Mouse (Mus musculus) hindbrain, embryonic 16.5 days (tissue): ENCODE results near the gene Auts2. TPM values are rescaled to one million over a fixed set of nuclear protein-coding genes. Genes with fewer than 3 reads are reported as not detected.

Experiments
- ATAC-seq: fragments of 200-750 bp; cut with Nextera tagmentation; 2 replicates; pipeline ENCODE4 v1.8.0; 2017; ENCODE audit warnings: moderate TSS enrichment, moderate library complexity
- H3K27ac ChIP-seq: fragments of 300-500 bp; sonication (generic); 2 replicates; pipeline ENCODE4 v1.5.1; 2014; ENCODE audit warnings: low read depth, mild to moderate bottlenecking, control low read depth, low read length, moderate library complexity
- H3K27me3 ChIP-seq: fragments of 300-500 bp; sonication (generic); replicated peaks from 2 replicates; pipeline ENCODE4 v1.6.1; 2014; ENCODE audit warnings: low read length; ENCODE audit not compliant: control insufficient read depth, insufficient read depth
- H3K36me3 ChIP-seq: fragments of 300-500 bp; sonication (generic); 2 replicates; pipeline ENCODE4 v1.6.1; 2014; ENCODE audit warnings: mild to moderate bottlenecking, low read length, moderate library complexity, mixed read lengths; ENCODE audit not compliant: control insufficient read depth, insufficient read depth
- H3K4me1 ChIP-seq: fragments of 300-500 bp; sonication (generic); 2 replicates; pipeline ENCODE4 v1.6.1; 2014; ENCODE audit warnings: low read depth, low read length; ENCODE audit not compliant: control insufficient read depth, insufficient read depth
- H3K4me2 ChIP-seq: fragments of 300-500 bp; sonication (generic); 2 replicates; pipeline ENCODE4 v1.6.1; 2014; ENCODE audit warnings: mild to moderate bottlenecking, low read length, control low read depth, moderate library complexity
- H3K4me3 ChIP-seq: fragments of 300-500 bp; sonication (generic); 2 replicates; pipeline ENCODE4 v1.5.1; 2014; ENCODE audit warnings: mild to moderate bottlenecking, low read length, control low read depth, moderate library complexity
- H3K9ac ChIP-seq: fragments of 300-500 bp; sonication (generic); 2 replicates; pipeline ENCODE4 v1.6.1; 2014; ENCODE audit warnings: low read depth, mild to moderate bottlenecking, control low read depth, low read length, moderate library complexity
- H3K9me3 ChIP-seq: fragments of 300-500 bp; sonication (generic); 2 replicates; pipeline ENCODE4 v1.6.1; 2014; ENCODE audit warnings: mild to moderate bottlenecking, low read length, moderate library complexity; ENCODE audit not compliant: control insufficient read depth
- WGBS: fragments of 180-500 bp; shearing (Covaris S2); extraction: QIAGEN DNeasy Blood & Tissue Kit; methylation state at CpG from one replicate; pipeline ENCODE4 v1.1.7; 2014; 5-methylcytosine and 5-hydroxymethylcytosine counted together
- polyA plus RNA-seq: library from polyadenylated mRNA; unstranded; fragments of >200 nt; fragmentation: Nextera tagmentation; extraction: Ambion mirVana; gene quantifications from 2 replicates; pipeline ENCODE4 v1.2.1, GENCODE M21; 2015

Gene Auts2
- polyA plus RNA-seq, 1 experiment from 2014 or later, result 43.2 TPM

DNA sequence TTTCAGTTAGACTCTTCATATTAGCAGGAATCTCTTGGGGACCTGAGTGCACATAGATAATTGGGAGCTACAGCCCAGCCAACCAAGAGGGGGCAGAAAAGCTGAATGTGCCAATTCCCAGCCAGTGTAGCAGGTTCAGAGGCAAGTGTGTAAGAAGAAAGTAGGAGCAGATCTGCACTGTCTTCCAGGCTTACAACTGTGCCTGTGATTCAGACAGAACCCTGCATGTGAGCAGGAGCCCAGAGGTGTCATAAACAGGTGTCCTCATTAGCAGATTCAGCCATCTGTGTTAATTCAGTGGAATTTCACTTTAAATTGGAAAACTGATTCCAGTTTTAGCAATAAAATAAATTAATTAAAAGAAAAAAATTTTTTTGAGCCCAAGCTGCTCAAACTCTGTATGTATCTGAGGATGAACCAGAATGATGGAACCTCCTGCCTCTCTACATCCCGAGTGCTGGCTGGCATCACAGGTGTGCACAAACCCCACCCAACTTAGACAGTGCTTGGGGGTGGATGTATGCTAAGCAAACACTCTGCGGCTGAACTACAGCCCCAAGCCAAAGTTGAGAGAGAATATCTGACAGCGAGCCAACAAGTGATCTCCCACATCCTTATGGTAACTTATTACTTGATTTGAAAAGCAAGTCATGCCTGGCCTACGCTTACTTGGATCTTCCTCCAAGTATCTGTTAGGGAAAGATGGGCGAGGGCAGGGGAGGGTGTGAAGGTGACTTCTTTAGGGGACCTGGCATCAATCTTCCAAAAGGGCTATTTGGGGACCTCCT lies 982.2 kb downstream of the Auts2 start:
- ATAC-seq, result no peak
- Histone ChIP-seq H3K9me3 (no peaks in the 10 kb centered on the region), H3K4me2 (no peak overlapping the region), H3K36me3 (no peaks in the 10 kb centered on the region), H3K4me1 (peaks cover 5% of the 10 kb centered on the region), H3K27me3 (no peaks in the 10 kb centered on the region), H3K4me3 (no peak overlapping the region), H3K27ac (no peak overlapping the region), H3K9ac (no peak overlapping the region)
- 79% methylated on average over 5 of the region's 5 CpGs for WGBS

DNA sequence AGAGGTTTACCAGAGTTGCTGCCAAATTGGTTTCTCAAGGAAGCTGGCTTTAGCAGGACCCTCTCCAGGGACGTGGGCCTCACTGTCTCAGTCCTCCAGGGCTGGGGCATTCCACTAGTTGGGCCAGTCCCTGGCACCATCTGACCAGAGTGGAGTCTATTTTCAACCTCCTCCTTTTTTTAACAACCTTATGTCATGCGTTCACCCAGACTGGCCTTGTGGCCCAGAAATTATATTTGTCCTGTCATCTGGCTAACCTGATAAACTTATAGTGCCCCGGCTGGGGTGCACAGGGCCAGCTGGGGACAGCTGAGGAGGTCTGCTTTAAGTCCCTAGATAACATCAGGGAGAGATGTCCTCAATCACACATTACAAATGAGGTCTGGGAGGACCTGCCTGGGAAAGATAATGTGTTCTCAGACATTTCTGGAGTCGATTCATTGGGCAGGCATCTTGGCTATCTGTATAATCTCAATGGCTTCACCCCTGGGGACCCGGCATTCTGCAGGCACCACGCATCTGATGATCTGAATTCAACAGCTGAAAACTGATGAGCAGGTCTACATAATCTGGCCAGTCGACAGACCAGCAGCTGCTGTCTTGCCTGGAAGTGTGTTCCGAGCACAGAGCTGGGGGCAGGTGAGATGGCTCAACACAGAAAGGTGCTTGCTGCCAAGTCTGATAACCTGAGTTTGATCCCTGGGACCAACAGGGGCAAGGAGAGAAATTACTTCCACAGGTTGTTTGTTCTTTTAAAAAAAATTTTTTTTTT lies 984.6 kb downstream of the Auts2 start:
- no peaks in the 10 kb centered on the region for H3K27me3 ChIP-seq
- H3K9ac ChIP-seq, result no peak overlapping the region
- H3K36me3 ChIP-seq, result no peaks in the 10 kb centered on the region
- H3K4me2 ChIP-seq, result no peak overlapping the region
- 44% methylated on average over 8 of the region's 8 CpGs for WGBS
- H3K4me3 ChIP-seq, result no peak overlapping the region
- no peak overlapping the region for H3K27ac ChIP-seq
- no peaks in the 10 kb centered on the region for H3K9me3 ChIP-seq
- peaks cover 5% of the 10 kb centered on the region for H3K4me1 ChIP-seq
- ATAC-seq, result 0 out of 2 replicates have a peak, but pooled peaks have one; percentile 14

DNA sequence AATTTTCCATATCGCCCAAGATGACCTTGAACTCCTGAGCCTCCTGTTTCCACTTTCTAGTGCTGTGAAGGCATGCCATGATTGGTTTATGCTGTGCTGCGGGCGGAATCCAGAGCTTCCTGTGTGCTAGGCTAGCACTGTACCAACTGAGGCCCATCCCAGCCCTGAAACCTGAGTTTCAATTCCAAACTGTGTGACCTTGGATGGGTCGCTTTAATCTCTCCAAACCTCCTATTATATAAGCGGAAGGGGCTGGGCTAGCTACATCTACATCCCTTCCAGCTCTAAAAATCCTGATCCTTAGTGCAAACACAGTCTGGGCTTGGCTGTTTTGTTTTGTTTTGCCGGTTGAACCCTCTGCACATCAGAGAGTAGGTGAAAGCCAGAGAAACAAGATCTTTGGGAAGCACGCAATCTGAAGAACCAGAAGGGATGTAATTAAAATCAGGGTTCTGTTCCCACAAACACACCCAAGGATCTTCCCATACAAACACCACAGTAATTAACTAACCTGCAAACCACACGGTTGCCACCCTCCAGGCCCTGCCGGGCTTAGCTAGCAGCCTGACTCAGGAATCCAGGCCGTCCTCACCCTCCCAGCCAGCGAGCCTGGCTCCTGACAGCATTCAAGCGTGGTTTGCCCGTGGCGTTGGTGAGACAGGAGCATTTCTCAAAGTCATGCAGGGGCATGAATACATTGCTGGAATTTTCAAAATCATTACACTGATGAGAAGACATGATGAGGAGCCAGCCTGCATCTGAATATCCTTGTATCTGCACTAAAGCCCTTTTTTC lies 985.4 kb downstream of the Auts2 start:
- no peaks in the 10 kb centered on the region for H3K9me3 ChIP-seq
- H3K4me3 ChIP-seq, result no peak overlapping the region
- no peak overlapping the region for H3K9ac ChIP-seq
- 56% methylated on average over 14 of the region's 14 CpGs for WGBS
- 0 out of 2 replicates have a peak, but pooled peaks have one; percentile 27 for ATAC-seq
- no peaks in the 10 kb centered on the region for H3K27me3 ChIP-seq
- H3K36me3 ChIP-seq, result no peaks in the 10 kb centered on the region
- H3K27ac ChIP-seq, result peak overlapping the region; percentile 11
- H3K4me1 ChIP-seq, result peaks cover 5% of the 10 kb centered on the region
- H3K4me2 ChIP-seq, result no peak overlapping the region

DNA sequence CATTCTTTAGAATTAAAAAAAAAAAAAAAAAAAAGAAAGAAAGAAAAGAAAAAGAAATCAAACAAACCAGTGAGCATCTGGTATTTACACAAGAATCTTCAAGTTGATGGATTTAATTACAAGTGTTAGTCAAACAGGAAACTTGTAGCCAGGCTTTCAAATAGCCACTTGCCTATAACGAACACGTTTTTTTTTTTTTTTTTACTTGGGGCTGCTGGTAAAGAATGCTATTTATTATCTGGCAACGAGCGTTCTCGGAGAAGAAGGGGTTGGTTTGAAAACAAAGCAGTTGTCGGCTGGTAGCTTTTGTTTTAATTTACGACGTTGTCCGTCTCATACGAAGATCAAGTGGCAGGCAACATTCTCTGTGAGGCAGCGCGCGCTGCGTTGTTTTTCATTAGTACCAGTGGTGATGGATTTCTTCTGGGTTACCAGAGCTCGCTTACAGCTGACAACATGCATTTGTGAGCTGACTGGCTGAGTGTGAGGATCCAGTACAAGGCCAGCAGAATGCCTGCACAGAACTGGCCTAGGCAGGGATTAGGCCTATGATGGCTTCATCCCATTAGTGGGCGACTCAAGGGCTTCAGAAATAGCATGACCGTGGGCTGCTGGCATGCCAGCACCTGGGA lies 994.1 kb downstream of the Auts2 start:
- Histone ChIP-seq H3K27ac (peak overlapping the region; percentile 63), H3K4me3 (no peak overlapping the region), H3K9me3 (no peaks in the 10 kb centered on the region), H3K36me3 (no peaks in the 10 kb centered on the region), H3K27me3 (no peaks in the 10 kb centered on the region), H3K4me1 (peaks cover 10% of the 10 kb centered on the region), H3K4me2 (no peak overlapping the region), H3K9ac (no peak overlapping the region)
- WGBS, result 24% methylated on average over 17 of the region's 17 CpGs
- peak; percentile 48; the same call in 1 of the 2 replicates for ATAC-seq

DNA sequence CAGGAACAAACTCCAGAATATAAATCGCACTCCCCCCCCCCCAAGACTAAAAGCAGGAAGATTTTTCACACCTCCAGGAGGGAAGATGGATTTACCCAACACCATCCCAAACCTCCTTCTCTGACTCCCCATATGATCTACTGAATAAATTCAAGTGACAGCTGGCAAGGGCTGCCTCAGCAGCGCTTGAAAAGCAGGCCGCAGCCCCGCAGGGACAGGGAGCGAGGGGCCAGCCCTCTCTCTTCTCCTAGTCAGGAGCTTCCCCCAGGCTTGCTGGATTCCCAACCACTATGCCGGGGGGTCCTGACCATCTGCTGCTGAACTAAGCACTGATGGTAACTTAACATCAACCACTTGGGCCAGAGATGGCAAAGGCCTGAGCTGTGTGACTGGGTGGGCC lies 995.2 kb downstream of the Auts2 start:
- no peak overlapping the region for H3K27ac ChIP-seq

DNA sequence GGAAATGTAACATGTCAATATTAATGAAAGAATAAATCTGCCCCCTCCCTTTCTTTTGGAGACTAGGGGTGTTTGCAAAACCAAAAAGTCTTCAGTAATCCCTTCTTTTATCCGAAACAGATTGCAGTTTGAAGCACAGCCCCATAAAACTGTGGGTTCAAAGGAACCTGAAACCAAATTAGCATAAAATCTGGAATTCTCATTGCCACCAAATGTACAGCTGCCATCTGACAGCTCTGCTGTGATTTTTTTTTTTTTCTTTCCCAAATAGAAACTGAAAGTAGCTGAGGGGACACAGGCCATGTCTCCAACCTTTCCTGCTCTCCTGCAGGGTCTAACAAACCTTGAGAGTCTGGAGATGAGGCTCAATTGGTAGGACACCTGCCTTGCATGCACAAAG lies 996.7 kb downstream of the Auts2 start:
- H3K36me3 ChIP-seq, result no peaks in the 10 kb centered on the region
- no peak overlapping the region for H3K4me3 ChIP-seq
- no peak overlapping the region for H3K4me2 ChIP-seq
- WGBS, result 76% methylated on average over 1 of the region's 1 CpGs
- no peak for ATAC-seq
- no peaks in the 10 kb centered on the region for H3K27me3 ChIP-seq
- H3K9me3 ChIP-seq, result no peaks in the 10 kb centered on the region
- H3K27ac ChIP-seq, result no peak overlapping the region
- peaks cover 10% of the 10 kb centered on the region for H3K4me1 ChIP-seq
- H3K9ac ChIP-seq, result no peak overlapping the region

More for the DNA sequence above, 995.2 kb downstream of the Auts2 start:
- ATAC-seq, result 0 out of 2 replicates have a peak, but pooled peaks have one; percentile 11
- Histone ChIP-seq H3K4me1 (peaks cover 10% of the 10 kb centered on the region), H3K4me3 (no peak overlapping the region), H3K27me3 (no peaks in the 10 kb centered on the region), H3K4me2 (no peak overlapping the region), H3K9me3 (no peaks in the 10 kb centered on the region), H3K36me3 (no peaks in the 10 kb centered on the region), H3K9ac (no peak overlapping the region)
- WGBS, result 47% methylated on average over 6 of the region's 6 CpGs

DNA sequence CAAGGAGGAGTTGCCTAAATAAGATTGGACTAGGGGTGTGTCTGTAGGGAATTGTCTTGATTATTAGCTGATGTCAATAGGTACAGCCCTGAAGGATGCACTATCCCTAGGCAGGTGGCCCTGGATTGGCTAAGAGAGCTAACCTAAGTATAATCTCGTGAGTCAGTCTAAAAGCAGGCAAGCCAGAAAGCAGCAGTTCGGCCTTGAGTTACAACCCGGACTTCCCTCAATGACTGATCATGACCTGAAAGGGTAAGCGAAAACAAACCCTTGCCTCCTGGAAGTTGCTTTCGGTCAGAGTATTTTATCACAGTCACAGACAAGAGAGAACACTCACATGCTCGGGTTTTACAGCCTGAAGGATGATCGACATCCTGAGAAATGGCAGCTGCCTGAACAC lies 998.8 kb downstream of the Auts2 start:
- ATAC-seq, result no peak
- Histone ChIP-seq H3K27ac (no peak overlapping the region), H3K4me1 (peaks cover 10% of the 10 kb centered on the region), H3K4me2 (no peak overlapping the region), H3K9me3 (no peaks in the 10 kb centered on the region), H3K36me3 (no peaks in the 10 kb centered on the region), H3K4me3 (no peak overlapping the region), H3K27me3 (no peaks in the 10 kb centered on the region), H3K9ac (no peak overlapping the region)
- 91% methylated on average over 7 of the region's 7 CpGs for WGBS

DNA sequence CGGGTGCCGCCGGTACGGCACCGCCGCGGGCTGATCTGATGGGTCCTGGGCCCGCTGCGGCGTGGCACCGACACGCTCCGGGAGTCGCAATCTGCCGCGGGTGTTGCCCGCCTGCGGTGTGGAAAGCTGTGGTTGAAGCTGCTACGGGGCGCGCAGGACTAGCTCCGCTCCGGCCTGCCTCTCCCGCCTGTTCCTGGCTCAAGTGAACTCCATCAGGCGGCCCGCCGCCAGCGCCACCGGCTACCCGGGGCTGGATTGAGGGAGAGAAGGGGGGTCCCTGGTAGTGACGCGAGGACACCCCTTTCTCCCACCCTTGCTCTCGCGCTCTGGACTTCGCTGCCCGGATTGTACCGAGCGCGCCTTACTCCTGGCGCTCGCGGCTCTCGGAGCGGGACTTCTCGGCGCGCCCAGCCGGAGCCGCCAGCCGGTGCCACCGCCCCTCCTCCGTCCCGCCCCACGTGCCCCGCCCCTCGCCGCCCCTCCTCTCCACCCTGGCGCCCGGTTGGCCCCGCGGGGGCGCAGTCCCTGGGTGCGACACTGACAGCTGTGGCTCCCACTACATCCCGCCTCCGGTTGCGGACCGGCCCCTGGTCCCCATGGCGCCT lies 1004.7 kb downstream of the Auts2 start:
- WGBS, result 0% methylated on average over 37 of the region's 68 CpGs
- Histone ChIP-seq H3K27ac (peak overlapping the region; percentile 97), H3K4me1 (peaks cover 4% of the 10 kb centered on the region), H3K4me3 (peak overlapping the region; percentile 79), H3K36me3 (no peaks in the 10 kb centered on the region), H3K9ac (peak overlapping the region; percentile 95), H3K9me3 (no peaks in the 10 kb centered on the region), H3K27me3 (no peaks in the 10 kb centered on the region), H3K4me2 (peak overlapping the region; percentile 73)
- ATAC-seq, result peak; percentile 84
